Mouse (Mus musculus) heart, embryonic 10.5 days (tissue): ENCODE data around the gene Anapc15-ps. TPM values are rescaled to one million over a fixed set of nuclear protein-coding genes. Genes with fewer than 3 reads are reported as not detected.
A peak's percentile ranks its signal among the peaks of the same experiment; 100 is the strongest.

Experiments used
- DNase-seq: peaks from one replicate; pipeline ENCODE4 v3.0.0-alpha.2; 2017; ENCODE audit warnings: low spot score
- H3K27ac ChIP-seq: fragments of 300-500 bp; sonication (generic); 2 replicates; pipeline ENCODE4 v1.5.1; 2016; ENCODE audit warnings: mild to moderate bottlenecking
- H3K27me3 ChIP-seq: fragments of 300-500 bp; sonication (generic); 2 replicates; pipeline ENCODE4 v1.6.1; 2016; ENCODE audit warnings: mild to moderate bottlenecking; ENCODE audit not compliant: poor library complexity, insufficient read depth, severe bottlenecking
- H3K36me3 ChIP-seq: fragments of 300-500 bp; sonication (generic); 2 replicates; pipeline ENCODE4 v1.6.1; 2016; ENCODE audit warnings: mild to moderate bottlenecking, moderate library complexity
- H3K4me1 ChIP-seq: fragments of 300-500 bp; sonication (generic); 2 replicates; pipeline ENCODE4 v1.6.1; 2016; ENCODE audit warnings: mild to moderate bottlenecking
- H3K4me3 ChIP-seq: fragments of 300-500 bp; sonication (generic); 2 replicates; pipeline ENCODE4 v1.5.1; 2016; ENCODE audit warnings: mild to moderate bottlenecking, moderate library complexity
- H3K9me3 ChIP-seq: fragments of 300-500 bp; sonication (generic); 2 replicates; pipeline ENCODE4 v1.6.1; 2016; ENCODE audit warnings: mild to moderate bottlenecking, moderate library complexity
- WGBS: fragments of 180-500 bp; shearing (Covaris S2); methylation state at CpG from one replicate; pipeline ENCODE4 v1.1.7; 2016; 5-methylcytosine and 5-hydroxymethylcytosine counted together
- polyA plus RNA-seq: library from polyadenylated mRNA; unstranded; fragments of >200 nt; fragmentation: Nextera tagmentation; extraction: Ambion mirVana; gene quantifications from 2 replicates; pipeline ENCODE4 v1.2.1, GENCODE M21; 2016

Gene Anapc15-ps
- polyA plus RNA-seq, 1 experiment from 2014 or later: not detected

GRCm38 (mm10) chr10:95686041-95686440 is 12.8 kb upstream of the Anapc15-ps start:
- no peaks in the 10 kb centered on the region for H3K9me3 ChIP-seq
- WGBS: 75% methylated on average over 4 of the region's 4 CpGs
- no peaks in the 10 kb centered on the region for H3K27me3 ChIP-seq
- peak; percentile 58 for DNase-seq
- H3K36me3 ChIP-seq: no peaks in the 10 kb centered on the region
- H3K27ac ChIP-seq: no peak overlapping the region
- H3K4me1 ChIP-seq: no peaks in the 10 kb centered on the region
- H3K4me3 ChIP-seq: no peak overlapping the region

- 49% methylated on average over 15 of the region's 15 CpGs for WGBS
- peaks cover 10% of the 10 kb centered on the region for H3K4me1 ChIP-seq
- H3K36me3 ChIP-seq: no peaks in the 10 kb centered on the region
- peak; percentile 61 for DNase-seq
- H3K27ac ChIP-seq: no peak overlapping the region
- no peak overlapping the region for H3K4me3 ChIP-seq
- H3K9me3 ChIP-seq: no peaks in the 10 kb centered on the region
- no peaks in the 10 kb centered on the region for H3K27me3 ChIP-seq
Measured at GRCm38 (mm10) chr10:95684782-95685555, 11.7 kb upstream of the Anapc15-ps start.

GRCm38 (mm10) chr10:95684250-95684649 is 11.0 kb upstream of the Anapc15-ps start:
- no peak overlapping the region for H3K4me3 ChIP-seq
- no peak overlapping the region for H3K27ac ChIP-seq
- H3K9me3 ChIP-seq: no peaks in the 10 kb centered on the region
- H3K27me3 ChIP-seq: no peaks in the 10 kb centered on the region
- H3K4me1 ChIP-seq: peaks cover 15% of the 10 kb centered on the region
- WGBS: 89% methylated on average over 4 of the region's 4 CpGs
- peak; percentile 51 for DNase-seq
- H3K36me3 ChIP-seq: no peaks in the 10 kb centered on the region

GRCm38 (mm10) chr10:95683735-95684134 is 10.5 kb upstream of the Anapc15-ps start:
- no peaks in the 10 kb centered on the region for H3K9me3 ChIP-seq
- H3K36me3 ChIP-seq: no peaks in the 10 kb centered on the region
- H3K27me3 ChIP-seq: no peaks in the 10 kb centered on the region
- WGBS: 92% methylated on average over 3 of the region's 3 CpGs
- no peak overlapping the region for H3K4me3 ChIP-seq
- DNase-seq: no peak
- peaks cover 20% of the 10 kb centered on the region for H3K4me1 ChIP-seq
- H3K27ac ChIP-seq: no peak overlapping the region

- H3K27me3 ChIP-seq: no peaks in the 10 kb centered on the region
- peak; percentile 62 for DNase-seq
- H3K27ac ChIP-seq: no peak overlapping the region
- H3K4me3 ChIP-seq: no peak overlapping the region
- H3K36me3 ChIP-seq: no peaks in the 10 kb centered on the region
- WGBS: 81% methylated on average over 10 of the region's 10 CpGs
- peaks cover 28% of the 10 kb centered on the region for H3K4me1 ChIP-seq
- no peaks in the 10 kb centered on the region for H3K9me3 ChIP-seq
Measured at GRCm38 (mm10) chr10:95682964-95683363, 9.7 kb upstream of the Anapc15-ps start.

GRCm38 (mm10) chr10:95682091-95682740 is 9.0 kb upstream of the Anapc15-ps start:
- Histone ChIP-seq H3K4me1 (peaks cover 35% of the 10 kb centered on the region), H3K27ac (no peak overlapping the region), H3K4me3 (no peak overlapping the region), H3K9me3 (no peaks in the 10 kb centered on the region), H3K36me3 (no peaks in the 10 kb centered on the region), H3K27me3 (no peaks in the 10 kb centered on the region)
- 86% methylated on average over 9 of the region's 9 CpGs for WGBS
- peak; percentile 55 for DNase-seq

- no peaks in the 10 kb centered on the region for H3K27me3 ChIP-seq
- H3K4me1 ChIP-seq: peaks cover 42% of the 10 kb centered on the region
- WGBS: 74% methylated on average over 4 of the region's 4 CpGs
- H3K4me3 ChIP-seq: peak overlapping the region; percentile 46; the same call in 1 of the 2 replicates
- no peaks in the 10 kb centered on the region for H3K9me3 ChIP-seq
- no peak for DNase-seq
- 0 out of 2 replicates have a peak overlapping the region, but pooled peaks have one; percentile 74 for H3K27ac ChIP-seq
- H3K36me3 ChIP-seq: no peaks in the 10 kb centered on the region
Measured at GRCm38 (mm10) chr10:95681481-95681880, 8.2 kb upstream of the Anapc15-ps start.

- peak; percentile 78 for DNase-seq
- Histone ChIP-seq H3K27me3 (no peaks in the 10 kb centered on the region), H3K36me3 (no peaks in the 10 kb centered on the region), H3K9me3 (no peaks in the 10 kb centered on the region), H3K4me3 (peak overlapping the region; percentile 46), H3K27ac (peak overlapping the region; percentile 74; the same call in 1 of the 2 replicates), H3K4me1 (peaks cover 44% of the 10 kb centered on the region)
- WGBS: 47% methylated on average over 7 of the region's 7 CpGs
Measured at GRCm38 (mm10) chr10:95681058-95681440, 7.8 kb upstream of the Anapc15-ps start.

- DNase-seq: peak; percentile 70
- Histone ChIP-seq H3K27me3 (no peaks in the 10 kb centered on the region), H3K36me3 (no peaks in the 10 kb centered on the region), H3K27ac (peak overlapping the region; percentile 74), H3K4me3 (peak overlapping the region; percentile 46), H3K4me1 (peaks cover 44% of the 10 kb centered on the region), H3K9me3 (no peaks in the 10 kb centered on the region)
- 58% methylated on average over 28 of the region's 28 CpGs for WGBS
Measured at GRCm38 (mm10) chr10:95680153-95681057, 7.2 kb upstream of the Anapc15-ps start.

GRCm38 (mm10) chr10:95679131-95679530 is 5.9 kb upstream of the Anapc15-ps start:
- no peaks in the 10 kb centered on the region for H3K9me3 ChIP-seq
- no peaks in the 10 kb centered on the region for H3K36me3 ChIP-seq
- DNase-seq: peak; percentile 71
- no peak overlapping the region for H3K4me3 ChIP-seq
- H3K4me1 ChIP-seq: peaks cover 44% of the 10 kb centered on the region
- no peaks in the 10 kb centered on the region for H3K27me3 ChIP-seq
- 77% methylated on average over 5 of the region's 5 CpGs for WGBS
- H3K27ac ChIP-seq: peak overlapping the region; percentile 78; the same call in 1 of the 2 replicates

GRCm38 (mm10) chr10:95678661-95679060 is 5.4 kb upstream of the Anapc15-ps start:
- WGBS: 75% methylated on average over 2 of the region's 2 CpGs
- peak; percentile 27 for DNase-seq
- Histone ChIP-seq H3K9me3 (no peaks in the 10 kb centered on the region), H3K4me1 (peaks cover 44% of the 10 kb centered on the region), H3K36me3 (no peaks in the 10 kb centered on the region), H3K4me3 (no peak overlapping the region), H3K27me3 (no peaks in the 10 kb centered on the region), H3K27ac (peak overlapping the region; percentile 78)

GRCm38 (mm10) chr10:95678241-95678640 is 5.0 kb upstream of the Anapc15-ps start:
- H3K4me1 ChIP-seq: peaks cover 44% of the 10 kb centered on the region
- no peak for DNase-seq
- no peak overlapping the region for H3K4me3 ChIP-seq
- no peaks in the 10 kb centered on the region for H3K27me3 ChIP-seq
- WGBS: 67% methylated on average over 7 of the region's 7 CpGs
- H3K9me3 ChIP-seq: no peaks in the 10 kb centered on the region
- H3K36me3 ChIP-seq: no peaks in the 10 kb centered on the region
- peak overlapping the region; percentile 78 for H3K27ac ChIP-seq
